Mouse (Mus musculus) gastrocnemius, postnatal 14 days (tissue): Measurements from ENCODE around the gene Nhs. TPM values are rescaled to one million over a fixed set of nuclear protein-coding genes. Genes with fewer than 3 reads are reported as not detected.
A peak's percentile ranks its signal among the peaks of the same experiment; 100 is the strongest.

Source experiments
- DNase-seq: peaks from one replicate; pipeline ENCODE4 v3.0.0; 2021; ENCODE audit warnings: mixed read lengths
- intact Hi-C: fragments of 180-260 bp; cut with DNase I; formaldehyde crosslinking; loops from one replicate; pipeline ENCODE4 v1.15.1; 2025; ENCODE audit warnings: low total_unique reads
- long read RNA-seq, 2 experiments: library from polyadenylated mRNA; stranded (forward); transcript quantifications; one replicate each; pipeline ENCODE4 v2.0.0; 2021
- total RNA-seq, 2 experiments: library from RNA; stranded (reverse); gene quantifications; 2 replicates each; pipeline ENCODE4 v1.2.3; 2021

Nhs gene
- total RNA-seq: 1 to 10 TPM in 1 of 2 experiments, under 1 TPM in 1; 0.80 to 1.1 TPM
- long read RNA-seq, experiment 1: 0 reads
- long read RNA-seq, experiment 2, partial matches to known transcripts: 0 of 1 reads
- long read RNA-seq, experiment 2, other reads (novel, unspliced or antisense): 1 of 1 reads

- intact Hi-C loops: loop anchor here (5.0 kb wide), 1 partner anchor 138 kb away; no protein-coding TSS in a partner anchor
- DNase-seq: peak; percentile 72
These were observed at the start of gene Nhs for GRCm38 (mm10) chrX:162159637-162160611. Gene Nhs, minus strand, starts transcription at chrX:162159730.

- intact Hi-C loops: no loop called here
- no peak for DNase-seq
These were observed 46.9 kb upstream of the Nhs start for GRCm38 (mm10) chrX:162206350-162206884.

GRCm38 (mm10) chrX:162158743-162159636 is 540 bp downstream of the Nhs start:
- DNase-seq: peak; percentile 13
- intact Hi-C loops: no loop called here

DNA sequence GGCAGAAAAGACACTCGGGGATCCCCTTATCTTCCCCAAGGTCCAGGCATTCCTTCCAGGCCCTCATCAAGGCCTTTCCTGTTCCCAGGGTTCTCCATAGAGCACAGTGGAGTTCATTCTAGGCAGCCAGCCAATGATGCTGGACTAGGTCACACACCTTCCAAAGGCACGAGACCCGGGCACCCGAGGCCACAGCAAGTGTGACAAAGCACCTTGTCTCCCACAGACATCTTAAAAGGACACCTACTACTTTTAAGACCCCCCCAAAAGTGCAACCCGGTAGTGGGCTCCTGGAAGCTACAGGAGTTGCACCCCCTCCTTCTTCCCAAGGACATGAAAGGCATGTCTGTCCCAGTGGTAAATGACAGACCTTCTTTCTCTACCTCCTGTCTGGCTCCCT is 1.4 kb downstream of the Nhs start:
- intact Hi-C loops: no loop called here
- DNase-seq: no peak

DNA sequence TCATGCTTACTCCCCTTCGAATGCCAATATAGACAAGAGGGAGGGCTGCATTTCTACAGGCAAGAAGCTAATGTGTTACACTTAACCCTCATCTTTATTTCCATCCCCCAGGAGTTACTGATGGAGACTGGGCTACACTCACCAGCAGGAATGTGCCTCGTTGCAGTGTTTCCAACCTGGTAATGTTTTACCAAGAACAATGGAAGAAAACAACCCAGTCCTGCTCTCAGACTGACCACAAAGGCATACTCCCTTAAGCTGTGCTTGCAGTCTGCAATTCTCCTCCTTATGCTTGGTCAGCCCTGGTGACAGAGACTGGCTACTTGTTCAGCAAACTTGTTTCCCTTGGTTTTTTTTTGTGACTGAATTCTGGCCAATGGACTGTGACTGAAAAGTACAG is 21.7 kb downstream of the Nhs start:
- intact Hi-C loops: no loop called here
- no peak for DNase-seq

- intact Hi-C loops: no loop called here
- DNase-seq: no peak
These were observed 46.3 kb downstream of the Nhs start for GRCm38 (mm10) chrX:162113257-162113656.

DNA sequence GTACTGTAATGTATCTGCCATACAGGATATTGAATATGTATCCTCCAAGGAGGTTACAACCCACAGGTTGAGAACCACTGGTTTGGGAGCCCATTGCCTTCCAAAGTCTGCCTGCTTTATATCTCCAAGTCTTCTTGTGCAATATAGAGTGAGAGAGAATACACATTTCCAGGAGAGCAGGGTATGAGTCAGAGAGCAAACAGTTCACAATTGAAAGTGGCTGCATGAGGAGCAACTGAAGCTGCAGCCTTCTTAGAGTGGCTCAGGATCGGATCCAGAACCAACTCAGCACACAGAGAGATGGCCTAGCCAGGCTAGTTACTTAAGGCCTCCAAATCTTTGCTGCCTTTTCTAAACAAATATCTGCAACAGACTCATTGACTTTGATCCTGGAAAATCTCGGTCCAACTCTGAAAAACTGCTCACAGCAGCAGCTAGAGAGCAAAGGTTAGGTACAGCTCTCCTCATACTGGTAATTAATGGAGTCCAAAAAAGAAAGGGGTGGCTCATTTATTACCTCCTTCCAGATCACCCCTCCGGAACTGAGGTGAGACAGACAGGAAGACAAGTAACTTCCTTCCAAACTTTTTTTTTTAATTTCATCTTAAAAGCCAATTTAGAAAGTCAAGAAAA is 56.6 kb downstream of the Nhs start:
- DNase-seq: no peak
- intact Hi-C loops: no loop called here

DNA sequence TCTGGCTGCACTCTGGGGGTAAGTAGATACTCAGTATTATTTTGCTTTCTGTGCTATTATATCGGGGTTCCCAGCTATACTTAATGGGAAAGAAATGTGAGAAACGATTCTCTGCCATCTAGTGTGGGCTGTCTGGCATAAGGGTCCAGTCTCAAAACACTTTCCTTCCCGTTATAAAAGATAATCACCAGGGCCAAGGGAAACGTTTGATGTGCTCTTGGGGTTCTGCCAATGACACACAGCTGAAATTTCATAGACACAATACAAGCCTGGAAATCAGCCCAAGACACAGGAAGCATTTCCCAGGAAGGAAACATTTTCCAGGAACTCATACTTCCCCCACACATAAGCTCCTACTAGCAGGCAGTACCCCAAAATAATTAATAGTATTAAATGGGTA is 61.2 kb downstream of the Nhs start:
- no peak for DNase-seq
- intact Hi-C loops: no loop called here

DNA sequence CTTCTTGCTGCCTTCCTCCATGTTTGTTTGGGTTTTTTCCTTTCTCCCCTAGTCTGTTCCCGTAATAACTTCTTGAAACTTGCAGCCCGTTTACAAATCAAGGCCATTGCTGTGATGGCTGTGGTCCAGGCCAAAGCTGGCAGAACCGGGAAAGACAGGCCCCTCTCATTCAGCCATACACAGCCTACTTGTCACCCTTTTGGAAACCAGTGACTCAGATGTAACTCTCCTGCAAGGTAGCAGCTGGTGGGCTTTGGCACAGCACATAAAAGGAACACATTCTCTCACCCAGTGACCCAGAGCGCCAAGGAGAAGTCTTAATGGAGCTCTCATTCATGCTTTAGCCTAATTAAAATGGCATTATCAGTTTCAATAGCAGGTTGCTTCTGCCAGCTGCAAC is 72.2 kb downstream of the Nhs start:
- no peak for DNase-seq
- intact Hi-C loops: no loop called here

DNA sequence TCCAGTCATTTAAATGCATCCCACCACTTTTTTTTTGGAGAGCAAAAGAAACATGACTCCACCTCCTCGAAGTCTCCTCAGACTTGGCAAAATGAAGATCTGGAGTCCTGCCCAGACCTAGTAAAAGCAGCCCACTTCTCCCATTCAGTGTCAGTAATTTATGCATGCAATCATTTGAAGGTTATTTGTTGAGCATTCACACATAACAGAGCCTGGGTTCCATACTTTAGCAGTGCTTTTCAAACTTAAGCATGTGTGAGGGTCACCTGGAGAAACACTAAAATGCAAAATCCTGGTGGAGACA is 73.7 kb downstream of the Nhs start:
- peak; percentile 17 for DNase-seq
- intact Hi-C loops: no loop called here

GRCm38 (mm10) chrX:162085062-162085896 is 74.3 kb downstream of the Nhs start:
- DNase-seq: no peak

GRCm38 (mm10) chrX:162063164-162063563 is 96.4 kb downstream of the Nhs start:
- DNase-seq: no peak
- intact Hi-C loops: no loop called here

More at GRCm38 (mm10) chrX:162085062-162085896, 74.3 kb downstream of the Nhs start:
- intact Hi-C loops: no loop called here

GRCm38 (mm10) chrX:162055635-162056034 is 103.9 kb downstream of the Nhs start:
- intact Hi-C loops: no loop called here
- no peak for DNase-seq

GRCm38 (mm10) chrX:162053566-162053965 is 106.0 kb downstream of the Nhs start:
- no peak for DNase-seq
- intact Hi-C loops: no loop called here

DNA sequence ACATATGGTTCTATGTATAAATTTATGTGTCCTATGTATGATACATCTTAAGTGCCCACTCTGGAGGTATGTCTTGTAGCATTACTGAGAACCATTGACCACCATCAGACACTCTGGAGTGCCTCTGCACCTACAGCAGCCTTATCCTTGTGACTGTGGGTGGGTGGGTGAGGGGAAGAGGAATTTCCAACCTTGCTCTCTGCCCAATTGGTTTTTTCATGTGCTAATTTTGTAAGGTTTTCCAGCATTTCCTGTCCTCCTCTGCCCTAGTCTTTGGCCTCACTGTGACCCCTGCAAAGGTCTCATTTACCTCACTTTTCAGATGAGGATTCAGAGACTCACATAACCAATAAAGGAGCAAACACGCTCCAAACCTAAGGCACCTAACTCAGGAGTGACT is 107.0 kb downstream of the Nhs start:
- intact Hi-C loops: no loop called here
- DNase-seq: no peak

DNA sequence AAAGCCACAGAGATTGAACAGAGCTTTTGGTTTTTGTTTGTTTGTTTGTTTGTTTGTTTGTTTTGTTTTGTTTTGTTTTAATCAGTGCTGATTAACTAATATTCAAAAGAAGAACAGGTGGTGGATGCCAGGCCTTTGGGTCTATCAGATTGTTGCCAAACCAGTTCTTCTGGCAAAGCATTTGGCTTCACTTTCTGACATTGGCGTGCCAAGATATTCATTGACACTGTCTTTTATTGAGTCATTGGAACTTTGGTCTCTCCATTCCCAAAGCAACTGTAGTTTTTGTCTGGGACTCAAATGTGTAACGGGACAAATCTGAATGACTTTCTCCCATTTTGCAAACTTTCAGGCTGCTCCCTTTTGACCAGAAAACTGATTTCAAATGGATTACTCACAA is 109.9 kb downstream of the Nhs start:
- DNase-seq: no peak
- intact Hi-C loops: no loop called here

DNA sequence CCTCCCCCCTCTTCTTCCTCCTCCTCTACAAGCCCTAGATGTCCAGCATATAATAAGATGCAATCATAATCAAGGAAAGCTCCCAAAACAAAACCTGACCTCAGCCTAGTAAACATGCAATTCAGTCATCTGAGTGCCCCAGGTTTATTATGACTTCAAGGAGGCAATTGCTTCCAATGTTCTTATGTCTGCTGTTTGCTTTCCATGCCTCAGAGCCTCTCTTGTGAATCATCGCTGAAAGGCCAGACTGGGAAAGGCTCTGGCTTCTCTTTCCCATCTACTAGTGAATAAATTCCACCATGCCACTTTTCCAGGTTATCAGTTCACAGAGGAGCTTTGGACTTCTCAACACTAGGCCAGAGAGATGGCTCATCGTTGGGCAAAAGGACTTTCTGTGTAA is 114.0 kb downstream of the Nhs start:
- no peak for DNase-seq
- intact Hi-C loops: no loop called here

- no peak for DNase-seq
- intact Hi-C loops: no loop called here
These were observed 115.4 kb downstream of the Nhs start for GRCm38 (mm10) chrX:162044109-162044508.
